Mouse (Mus musculus): ENCODE data around the gene Polr1a. TPM values are rescaled to one million over a fixed set of nuclear protein-coding genes. Genes with fewer than 3 reads are reported as not detected.
"Not testable (repeated sequence)": the region's sequence is repeated elsewhere in the genome, so short reads cannot be mapped to it uniquely, and the experiment has no call there.

Polr1a gene
- polyA plus RNA-seq, 1 experiment from 2014 or later, result 29.8 TPM

- H3K4me1 ChIP-seq; ATAC-seq (ENCODE audit: insufficient read depth, low FRiP score, low read depth); H3K4me3 ChIP-seq (replicated peaks); H3K27ac ChIP-seq; H3K4me2 ChIP-seq; H3K9ac ChIP-seq; H3K27me3 ChIP-seq (replicated peaks); H3K9me3 ChIP-seq: not testable (repeated sequence)
- 84% methylated on average over 5 of the region's 5 CpGs for WGBS
- H3K36me3 ChIP-seq, result peaks cover 37% of the 10 kb centered on the region
Observed at GRCm38 (mm10) chr6:71925233-71925632, 16.4 kb downstream of the Polr1a start.

- Histone ChIP-seq H3K9ac (no peak overlapping the region), H3K4me2 (no peak overlapping the region), H3K36me3 (peaks cover 39% of the 10 kb centered on the region), H3K27ac (no peak overlapping the region), H3K4me1 (no peaks in the 10 kb centered on the region), H3K27me3 (replicated peaks) (no peaks in the 10 kb centered on the region), H3K9me3 (no peaks in the 10 kb centered on the region), H3K4me3 (replicated peaks) (no peak overlapping the region)
- ATAC-seq (ENCODE audit: insufficient read depth, low FRiP score, low read depth), result no peak
Observed at GRCm38 (mm10) chr6:71927911-71928310, 19.1 kb downstream of the Polr1a start.

GRCm38 (mm10) chr6:71930053-71930452 lies 21.2 kb downstream of the Polr1a start:
- 87% methylated on average over 10 of the region's 10 CpGs for WGBS
- H3K4me2 ChIP-seq, result no peak overlapping the region
- no peaks in the 10 kb centered on the region for H3K4me1 ChIP-seq
- H3K4me3 ChIP-seq (replicated peaks), result no peak overlapping the region
- H3K9me3 ChIP-seq, result no peaks in the 10 kb centered on the region
- H3K27me3 ChIP-seq (replicated peaks), result no peaks in the 10 kb centered on the region
- ATAC-seq (ENCODE audit: insufficient read depth, low FRiP score, low read depth), result no peak
- no peak overlapping the region for H3K27ac ChIP-seq
- H3K36me3 ChIP-seq, result peaks cover 29% of the 10 kb centered on the region
- H3K9ac ChIP-seq, result no peak overlapping the region

GRCm38 (mm10) chr6:71930830-71931437 lies 22.1 kb downstream of the Polr1a start:
- H3K27me3 ChIP-seq (replicated peaks), result no peaks in the 10 kb centered on the region
- no peak overlapping the region for H3K27ac ChIP-seq
- WGBS, result 81% methylated on average over 12 of the region's 12 CpGs
- no peaks in the 10 kb centered on the region for H3K9me3 ChIP-seq
- H3K4me3 ChIP-seq (replicated peaks), result no peak overlapping the region
- H3K4me2 ChIP-seq, result no peak overlapping the region
- H3K36me3 ChIP-seq, result peaks cover 28% of the 10 kb centered on the region
- H3K4me1 ChIP-seq, result no peaks in the 10 kb centered on the region
- ATAC-seq (ENCODE audit: insufficient read depth, low FRiP score, low read depth), result no peak
- no peak overlapping the region for H3K9ac ChIP-seq

- Histone ChIP-seq H3K4me2 (no peak overlapping the region), H3K4me1 (no peaks in the 10 kb centered on the region), H3K4me3 (replicated peaks) (no peak overlapping the region), H3K9me3 (no peaks in the 10 kb centered on the region), H3K27ac (no peak overlapping the region), H3K27me3 (replicated peaks) (no peaks in the 10 kb centered on the region), H3K36me3 (peaks cover 32% of the 10 kb centered on the region), H3K9ac (no peak overlapping the region)
- no peak for ATAC-seq (ENCODE audit: insufficient read depth, low FRiP score, low read depth)
- WGBS, result 68% methylated on average over 5 of the region's 5 CpGs
Observed at GRCm38 (mm10) chr6:71932347-71932746, 23.5 kb downstream of the Polr1a start.

- 32% methylated on average over 2 of the region's 2 CpGs for WGBS
- no peak overlapping the region for H3K27ac ChIP-seq
- H3K4me2 ChIP-seq, result no peak overlapping the region
- ATAC-seq (ENCODE audit: insufficient read depth, low FRiP score, low read depth), result 0 out of 2 replicates have a peak, but pooled peaks have one; percentile 18
- peaks cover 39% of the 10 kb centered on the region for H3K36me3 ChIP-seq
- no peaks in the 10 kb centered on the region for H3K4me1 ChIP-seq
- no peak overlapping the region for H3K9ac ChIP-seq
- no peaks in the 10 kb centered on the region for H3K27me3 ChIP-seq (replicated peaks)
- H3K9me3 ChIP-seq, result no peaks in the 10 kb centered on the region
- no peak overlapping the region for H3K4me3 ChIP-seq (replicated peaks)
Observed at GRCm38 (mm10) chr6:71934081-71934556, 25.3 kb downstream of the Polr1a start.

- WGBS, result 58% methylated on average over 2 of the region's 2 CpGs
- Histone ChIP-seq H3K4me1 (no peaks in the 10 kb centered on the region), H3K9me3 (no peaks in the 10 kb centered on the region), H3K4me2 (no peak overlapping the region), H3K4me3 (replicated peaks) (no peak overlapping the region), H3K9ac (no peak overlapping the region), H3K27me3 (replicated peaks) (no peaks in the 10 kb centered on the region), H3K36me3 (peaks cover 26% of the 10 kb centered on the region), H3K27ac (peak overlapping the region; percentile 16; the same call in 1 of the 2 replicates)
- ATAC-seq (ENCODE audit: insufficient read depth, low FRiP score, low read depth), result no peak
Observed at GRCm38 (mm10) chr6:71935737-71936136, 26.9 kb downstream of the Polr1a start.

GRCm38 (mm10) chr6:71940912-71941311 lies 32.1 kb downstream of the Polr1a start:
- 74% methylated on average over 6 of the region's 6 CpGs for WGBS
- Histone ChIP-seq H3K9me3 (no peaks in the 10 kb centered on the region), H3K27me3 (replicated peaks) (no peaks in the 10 kb centered on the region), H3K4me3 (replicated peaks) (no peak overlapping the region), H3K9ac (no peak overlapping the region), H3K4me2 (no peak overlapping the region), H3K27ac (no peak overlapping the region), H3K4me1 (no peaks in the 10 kb centered on the region), H3K36me3 (peaks cover 19% of the 10 kb centered on the region)
- ATAC-seq (ENCODE audit: insufficient read depth, low FRiP score, low read depth), result no peak

- Histone ChIP-seq H3K36me3 (peaks cover 30% of the 10 kb centered on the region), H3K4me1 (0 out of 2 replicates have a peak, but pooled peaks cover 4% of the 10 kb centered on the region), H3K4me3 (replicated peaks) (no peak overlapping the region), H3K27me3 (replicated peaks) (no peaks in the 10 kb centered on the region), H3K9me3 (no peaks in the 10 kb centered on the region), H3K9ac (no peak overlapping the region), H3K4me2 (no peak overlapping the region), H3K27ac (no peak overlapping the region)
- no peak for ATAC-seq (ENCODE audit: insufficient read depth, low FRiP score, low read depth)
- 77% methylated on average over 6 of the region's 6 CpGs for WGBS
Observed at GRCm38 (mm10) chr6:71945101-71945500, 36.2 kb downstream of the Polr1a start.

GRCm38 (mm10) chr6:71946121-71946520 lies 37.3 kb downstream of the Polr1a start:
- ATAC-seq (ENCODE audit: insufficient read depth, low FRiP score, low read depth), result no peak

GRCm38 (mm10) chr6:71949721-71950120 lies 40.9 kb downstream of the Polr1a start:
- Histone ChIP-seq H3K27me3 (replicated peaks) (no peaks in the 10 kb centered on the region), H3K9ac (no peak overlapping the region), H3K27ac (no peak overlapping the region), H3K9me3 (no peaks in the 10 kb centered on the region), H3K4me2 (no peak overlapping the region), H3K36me3 (peaks cover 58% of the 10 kb centered on the region), H3K4me1 (0 out of 2 replicates have a peak, but pooled peaks cover 4% of the 10 kb centered on the region), H3K4me3 (replicated peaks) (no peak overlapping the region)
- ATAC-seq (ENCODE audit: insufficient read depth, low FRiP score, low read depth), result no peak
- 81% methylated on average over 3 of the region's 3 CpGs for WGBS

More at GRCm38 (mm10) chr6:71946121-71946520, 37.3 kb downstream of the Polr1a start:
- Histone ChIP-seq H3K4me3 (replicated peaks) (no peak overlapping the region), H3K36me3 (peaks cover 32% of the 10 kb centered on the region), H3K4me2 (no peak overlapping the region), H3K9ac (no peak overlapping the region), H3K27ac (no peak overlapping the region), H3K9me3 (no peaks in the 10 kb centered on the region), H3K4me1 (0 out of 2 replicates have a peak, but pooled peaks cover 4% of the 10 kb centered on the region), H3K27me3 (replicated peaks) (no peaks in the 10 kb centered on the region)
- 78% methylated on average over 8 of the region's 8 CpGs for WGBS

GRCm38 (mm10) chr6:71950592-71950991 lies 41.7 kb downstream of the Polr1a start:
- Histone ChIP-seq H3K4me2 (no peak overlapping the region), H3K9me3 (no peaks in the 10 kb centered on the region), H3K27me3 (replicated peaks) (no peaks in the 10 kb centered on the region), H3K4me3 (replicated peaks) (no peak overlapping the region), H3K36me3 (peaks cover 60% of the 10 kb centered on the region), H3K4me1 (0 out of 2 replicates have a peak, but pooled peaks cover 4% of the 10 kb centered on the region), H3K9ac (no peak overlapping the region), H3K27ac (no peak overlapping the region)
- no peak for ATAC-seq (ENCODE audit: insufficient read depth, low FRiP score, low read depth)
- WGBS, result 71% methylated on average over 3 of the region's 3 CpGs
